Mouse (Mus musculus) heart, postnatal 0 days (tissue): ENCODE measurements around the gene Pla1a.

Source experiments
- CTCF ChIP-seq: IDR thresholded peaks from 2 replicates; pipeline ENCODE4 v1.5.1; 2016; ENCODE audit warnings: antibody characterized with exemption, control low read depth, low read depth
- EP300 ChIP-seq: IDR thresholded peaks from 2 replicates; pipeline ENCODE4 v1.6.1; 2016; ENCODE audit warnings: antibody characterized with exemption, low read depth

- TF ChIP-seq CTCF = no peak
- no peak for TF ChIP-seq EP300
Measured at GRCm38 (mm10) chr16:38350939-38351338, 82.0 kb downstream of the Pla1a start.
